Mouse (Mus musculus) layer of hippocampus, adult 9-10 months (tissue): ENCODE results near the gene Akr1c14.
A peak's percentile ranks its signal among the peaks of the same experiment; 100 is the strongest.
"Not testable (repeated sequence)": the region's sequence is repeated elsewhere in the genome, so short reads cannot be mapped to it uniquely, and the experiment has no call there.

Experiments used
- DNase-seq: peaks from one replicate; pipeline ENCODE4 v3.0.0; 2022; ENCODE audit warnings: low spot score

Akr1c14 gene

DNA sequence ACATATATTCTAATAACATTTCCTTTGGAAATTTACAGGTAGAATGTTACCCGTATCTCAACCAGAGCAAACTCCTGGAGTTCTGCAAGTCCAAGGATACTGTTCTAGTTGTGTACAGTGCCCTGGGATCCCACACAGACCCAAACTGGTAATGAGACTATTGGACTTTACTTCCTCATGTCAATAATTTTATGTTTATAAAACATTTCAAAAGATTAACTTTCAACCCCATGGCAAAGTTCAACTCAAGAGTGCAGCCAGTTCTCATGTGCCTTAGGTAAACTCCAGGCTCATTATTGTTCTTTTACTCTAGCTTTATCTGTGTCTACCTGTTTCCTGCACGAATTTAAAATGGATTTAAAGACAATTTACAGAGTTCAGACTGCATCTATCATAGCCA, at the start of gene Akr1c14:
Gene Akr1c14, plus strand, starts transcription at position 293 of the 400 bp plus-strand sequence.
- no peak for DNase-seq

- DNase-seq: peak; percentile 61
Measured at GRCm38 (mm10) chr13:4001687-4002086, 47.1 kb upstream of the Akr1c14 start.

DNA sequence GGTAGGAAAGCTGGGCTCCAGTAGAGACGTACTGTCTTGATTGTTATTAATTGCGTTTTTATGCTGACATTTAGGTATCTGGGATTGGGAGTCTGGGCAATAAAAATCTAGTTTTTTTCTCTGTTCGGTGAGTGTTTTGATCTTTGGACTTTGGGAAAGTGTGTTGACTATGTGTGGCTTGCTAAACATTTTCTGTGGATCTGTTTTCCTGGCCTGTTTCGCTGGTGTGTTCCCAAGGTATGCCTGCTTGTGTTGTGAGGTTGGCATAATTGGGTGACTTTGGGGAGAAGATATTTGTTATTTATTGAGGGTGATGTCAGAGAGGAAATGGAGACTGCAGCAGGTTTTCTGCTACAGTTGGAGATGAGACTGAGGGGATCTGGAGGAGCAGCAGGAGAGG, 38.0 kb upstream of the Akr1c14 start:
- no peak for DNase-seq

DNA sequence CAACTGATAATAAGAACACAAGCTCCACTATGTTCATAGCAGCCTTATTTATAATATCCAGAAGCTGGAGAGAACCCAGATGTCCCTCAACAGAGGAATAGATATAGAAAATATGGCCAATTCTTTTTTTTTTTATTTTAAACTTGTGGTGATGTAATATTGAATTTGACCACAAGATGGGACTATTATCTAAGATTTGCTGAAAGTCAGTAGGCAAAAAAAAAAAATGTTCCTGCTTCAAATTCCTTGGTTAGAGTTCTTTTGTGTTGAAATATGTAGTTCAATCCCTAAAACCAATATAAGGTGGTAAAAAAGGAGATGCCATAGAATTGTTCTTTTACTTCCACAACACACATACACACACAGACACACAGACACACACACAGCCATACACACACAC, 35.0 kb upstream of the Akr1c14 start:
- DNase-seq: no peak

DNA sequence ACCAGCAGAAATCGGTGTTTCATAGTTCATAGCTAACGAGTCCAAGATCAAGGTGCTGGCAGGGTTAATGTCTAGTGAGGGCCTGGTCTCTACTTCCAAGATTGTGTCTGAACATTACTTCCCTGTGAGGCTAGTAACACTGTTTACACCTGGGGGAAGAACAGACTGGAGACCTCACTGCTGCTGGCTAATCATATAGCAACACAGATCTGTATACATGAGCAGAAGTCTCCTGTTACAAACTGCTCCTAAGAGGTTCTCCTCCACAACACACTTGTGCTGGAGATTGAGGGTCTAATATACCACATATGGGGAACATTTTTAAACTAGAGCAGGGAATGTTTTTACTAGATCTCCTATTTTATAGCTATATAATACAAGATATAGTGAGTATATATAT, 18.9 kb upstream of the Akr1c14 start:
- DNase-seq: no peak

DNA sequence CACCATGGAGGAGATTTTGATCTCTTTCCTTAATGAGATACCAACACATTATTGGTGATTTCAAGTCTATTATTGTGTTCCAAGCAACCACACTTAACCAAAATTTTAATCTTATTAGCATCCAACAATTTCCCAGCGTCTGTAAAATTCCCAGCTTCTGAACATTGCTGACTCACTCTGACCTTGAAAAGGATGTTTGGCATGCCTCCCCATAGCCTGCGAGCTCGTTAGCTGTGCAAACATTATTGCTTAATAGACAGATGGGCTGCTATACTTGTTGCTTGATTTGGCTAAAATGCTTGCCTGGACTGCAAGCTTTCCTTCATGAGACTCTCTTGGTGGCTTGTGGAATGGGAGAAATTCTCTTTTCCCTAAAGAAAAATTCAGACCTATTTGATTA, 16.3 kb upstream of the Akr1c14 start:
- DNase-seq: peak; percentile 12

DNA sequence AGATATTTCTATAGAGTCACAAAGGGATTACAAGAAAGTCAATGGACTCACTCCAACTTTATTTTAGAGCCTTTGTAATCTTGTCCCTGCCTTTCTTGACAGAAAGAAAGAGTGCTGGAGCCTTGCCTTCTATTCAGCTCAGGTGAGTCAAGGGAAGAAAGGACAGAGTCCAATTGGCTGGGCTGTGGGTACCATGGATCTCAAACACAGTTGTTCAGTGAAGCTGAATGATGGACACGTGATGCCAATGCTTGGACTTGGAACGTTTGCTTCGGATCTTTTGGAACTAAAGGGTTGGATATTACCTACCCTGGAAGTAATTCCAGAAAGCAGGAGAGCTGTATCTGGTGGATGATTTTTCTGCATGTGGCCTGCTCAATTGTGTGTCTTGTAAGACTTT, 13.8 kb upstream of the Akr1c14 start:
- no peak for DNase-seq

DNA sequence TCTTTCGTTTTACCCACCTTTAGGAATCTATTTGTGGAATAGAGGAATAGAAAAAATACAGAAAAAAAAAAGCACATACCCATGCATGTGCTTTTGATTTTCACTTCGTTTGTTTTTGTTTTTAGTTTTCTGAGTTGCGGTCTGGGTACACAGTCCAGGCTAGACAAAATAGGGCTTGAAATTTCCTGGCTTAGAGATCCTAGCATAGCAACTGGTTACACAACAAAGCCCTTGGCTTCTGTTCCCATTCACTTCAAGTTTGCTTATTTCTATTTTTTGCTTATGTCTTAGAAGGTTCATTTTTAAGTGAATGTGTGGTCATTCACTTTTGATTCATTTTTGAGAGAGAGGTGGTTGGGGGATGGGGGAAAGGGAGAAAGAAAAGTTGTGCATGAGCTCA, 2.7 kb upstream of the Akr1c14 start:
- DNase-seq: no peak

- DNase-seq: no peak
Measured at GRCm38 (mm10) chr13:4046841-4047240, 2.0 kb upstream of the Akr1c14 start.

DNA sequence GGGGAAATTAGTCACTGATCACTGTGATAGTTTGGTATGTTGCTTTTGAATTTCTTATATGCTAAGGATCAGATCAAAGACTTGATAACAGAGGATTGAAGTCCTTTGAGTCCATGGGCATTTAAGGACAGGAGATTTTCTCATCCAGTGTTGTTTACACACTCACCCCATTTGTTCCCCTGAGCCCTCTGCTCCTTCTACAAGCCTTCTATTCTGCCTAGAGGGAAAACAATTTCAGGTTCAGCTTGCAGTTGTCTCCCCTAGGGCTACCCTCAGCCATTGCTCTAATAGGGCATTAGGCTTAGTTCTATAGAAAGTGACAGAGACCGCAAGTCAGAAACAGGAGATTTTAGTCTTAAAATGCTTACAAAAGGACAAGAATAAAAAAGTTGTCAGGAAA, 585 bp upstream of the Akr1c14 start:
- DNase-seq: no peak

DNA sequence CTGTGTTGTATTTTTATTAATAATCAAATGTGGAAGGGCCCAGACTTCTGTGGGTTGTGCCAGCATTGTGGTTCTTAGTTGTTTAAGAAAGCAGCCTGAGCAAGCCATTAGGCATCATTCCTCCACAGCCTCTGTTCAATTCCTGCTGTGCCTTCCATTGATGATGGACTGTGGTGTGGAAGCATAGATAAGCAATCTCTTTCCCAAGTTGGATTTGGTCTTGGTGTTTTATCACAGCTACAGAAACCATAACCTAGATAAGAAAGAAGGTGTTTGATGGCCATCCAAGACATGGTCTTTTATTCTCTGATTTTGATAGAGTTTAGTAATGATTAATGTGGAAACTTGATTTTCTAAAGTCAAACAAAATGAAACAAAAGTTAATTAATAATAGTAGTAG, 844 bp downstream of the Akr1c14 start:
- no peak for DNase-seq

DNA sequence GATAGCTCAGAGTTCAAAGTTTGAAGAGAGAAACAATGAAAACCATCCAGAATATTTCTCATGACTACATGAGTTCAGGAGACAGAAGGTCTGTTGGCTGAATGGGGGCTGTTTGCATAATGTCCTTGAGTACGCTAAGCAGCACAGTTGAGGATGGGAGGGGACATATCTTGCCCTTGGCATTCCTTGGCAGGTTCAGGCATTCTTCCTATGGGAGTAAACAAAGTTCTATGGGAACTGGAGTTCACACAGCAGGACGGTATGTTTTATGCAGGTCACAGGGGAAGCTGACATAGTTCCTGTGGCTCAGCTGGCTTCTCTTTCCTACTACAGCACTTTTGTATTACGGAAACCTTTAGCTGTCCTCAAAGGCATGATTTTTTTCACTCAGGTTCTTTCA, 6.6 kb downstream of the Akr1c14 start:
- DNase-seq: no peak

DNA sequence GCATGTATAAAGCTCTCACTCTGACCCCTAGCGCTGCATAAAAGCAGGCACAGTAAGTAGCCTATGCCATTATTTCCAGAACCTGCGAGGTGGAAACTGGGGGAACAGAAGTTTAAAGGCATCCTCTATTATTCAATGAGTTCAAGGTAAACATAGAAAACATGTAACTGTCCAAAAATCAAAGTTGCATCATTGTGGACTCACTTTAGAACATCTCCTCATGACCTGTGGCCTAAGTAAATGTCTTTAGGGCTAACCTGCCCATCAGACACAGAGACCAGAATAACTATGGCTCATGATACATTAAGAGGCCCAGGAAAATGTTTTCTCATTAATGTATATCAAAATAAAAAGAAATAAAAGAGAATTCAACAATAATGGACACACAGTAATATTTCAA, 7.4 kb downstream of the Akr1c14 start:
- DNase-seq: no peak

GRCm38 (mm10) chr13:4058239-4058638, 9.4 kb downstream of the Akr1c14 start:
- DNase-seq: not testable (repeated sequence)

- DNase-seq: no peak
Measured at GRCm38 (mm10) chr13:4059363-4059762, 10.6 kb downstream of the Akr1c14 start.

GRCm38 (mm10) chr13:4060214-4060730, 11.5 kb downstream of the Akr1c14 start:
- no peak for DNase-seq

DNA sequence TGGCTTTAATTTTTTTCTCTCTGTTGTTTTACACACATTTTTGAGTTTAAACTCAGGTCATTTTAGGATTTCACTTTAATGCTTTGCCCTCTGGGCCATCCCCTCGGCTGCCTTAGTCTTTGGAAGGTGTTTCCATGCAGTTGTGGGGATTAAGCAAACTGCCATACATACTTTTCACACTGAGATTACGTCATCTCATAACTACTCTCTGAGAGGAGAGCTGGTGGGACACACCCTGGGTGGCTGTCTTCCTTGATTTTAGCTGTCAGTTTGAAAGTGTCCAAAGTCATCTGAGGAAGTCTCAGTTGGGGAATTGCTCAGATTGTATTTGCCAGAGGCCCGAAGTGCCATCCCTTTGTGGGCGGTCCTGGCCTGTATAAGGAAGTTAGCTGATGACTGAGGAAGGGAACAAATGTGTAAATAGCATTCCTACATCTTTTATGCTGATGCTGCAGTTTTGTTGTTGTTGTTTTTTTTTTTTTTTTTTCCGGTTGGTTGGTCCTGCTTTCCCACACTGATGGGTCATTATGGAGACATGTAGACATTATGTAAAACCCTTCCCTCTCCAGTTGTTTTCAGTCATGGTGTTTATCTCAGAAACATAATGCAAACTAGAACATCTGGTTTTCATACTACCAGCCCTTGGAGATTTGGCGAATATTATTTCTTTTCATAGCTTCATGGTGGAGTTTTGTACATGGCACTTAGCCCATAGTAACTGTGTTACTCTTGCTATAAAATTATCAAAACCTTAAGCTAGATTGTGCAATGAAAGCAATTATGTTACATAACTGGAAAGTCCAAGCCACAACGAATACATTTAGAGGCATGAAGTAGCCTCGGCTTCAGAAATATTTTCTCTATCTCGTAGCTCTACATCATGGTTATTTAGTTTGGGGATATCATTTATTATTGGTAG, 28.0 kb downstream of the Akr1c14 start:
- no peak for DNase-seq

- no peak for DNase-seq
Measured at GRCm38 (mm10) chr13:4079876-4080275, 31.1 kb downstream of the Akr1c14 start.

DNA sequence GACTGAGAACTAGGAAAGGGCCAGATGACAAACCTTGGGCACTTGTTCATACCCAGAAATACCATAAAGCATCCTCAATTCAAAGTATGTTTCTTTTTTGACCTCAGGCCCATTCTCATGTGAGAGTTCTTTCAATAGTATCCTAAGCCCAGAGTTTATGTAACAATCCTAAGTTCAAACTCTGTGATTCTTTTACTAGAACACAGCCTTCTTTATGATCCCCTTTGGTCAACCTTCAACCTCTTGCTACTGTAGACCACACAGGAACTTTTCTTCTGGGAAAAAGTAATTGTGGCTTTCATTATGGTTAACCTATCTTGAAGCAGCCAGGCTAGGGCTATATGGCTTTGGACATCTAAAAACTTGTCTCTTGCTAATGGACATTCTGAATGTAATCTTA, 52.9 kb downstream of the Akr1c14 start:
- DNase-seq: no peak

DNA sequence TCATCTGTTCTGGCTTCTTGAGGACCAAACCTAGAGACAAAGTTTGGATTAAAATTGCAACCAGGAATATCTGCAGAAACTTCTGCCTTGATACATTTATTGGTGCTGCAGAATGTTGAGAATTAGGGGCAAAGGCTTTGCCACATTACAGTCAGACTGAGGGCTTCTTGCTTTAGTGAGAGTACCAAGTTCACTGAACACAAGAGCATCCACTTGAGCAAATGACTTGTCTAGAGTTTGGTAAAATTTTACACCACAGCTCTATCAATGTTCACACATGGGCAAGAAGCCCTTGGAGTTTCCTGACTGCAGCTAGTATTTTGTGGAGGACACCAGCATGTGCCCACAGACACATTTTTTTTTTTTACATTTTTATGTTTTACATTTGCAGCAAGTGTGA, 53.9 kb downstream of the Akr1c14 start:
- DNase-seq: no peak

DNA sequence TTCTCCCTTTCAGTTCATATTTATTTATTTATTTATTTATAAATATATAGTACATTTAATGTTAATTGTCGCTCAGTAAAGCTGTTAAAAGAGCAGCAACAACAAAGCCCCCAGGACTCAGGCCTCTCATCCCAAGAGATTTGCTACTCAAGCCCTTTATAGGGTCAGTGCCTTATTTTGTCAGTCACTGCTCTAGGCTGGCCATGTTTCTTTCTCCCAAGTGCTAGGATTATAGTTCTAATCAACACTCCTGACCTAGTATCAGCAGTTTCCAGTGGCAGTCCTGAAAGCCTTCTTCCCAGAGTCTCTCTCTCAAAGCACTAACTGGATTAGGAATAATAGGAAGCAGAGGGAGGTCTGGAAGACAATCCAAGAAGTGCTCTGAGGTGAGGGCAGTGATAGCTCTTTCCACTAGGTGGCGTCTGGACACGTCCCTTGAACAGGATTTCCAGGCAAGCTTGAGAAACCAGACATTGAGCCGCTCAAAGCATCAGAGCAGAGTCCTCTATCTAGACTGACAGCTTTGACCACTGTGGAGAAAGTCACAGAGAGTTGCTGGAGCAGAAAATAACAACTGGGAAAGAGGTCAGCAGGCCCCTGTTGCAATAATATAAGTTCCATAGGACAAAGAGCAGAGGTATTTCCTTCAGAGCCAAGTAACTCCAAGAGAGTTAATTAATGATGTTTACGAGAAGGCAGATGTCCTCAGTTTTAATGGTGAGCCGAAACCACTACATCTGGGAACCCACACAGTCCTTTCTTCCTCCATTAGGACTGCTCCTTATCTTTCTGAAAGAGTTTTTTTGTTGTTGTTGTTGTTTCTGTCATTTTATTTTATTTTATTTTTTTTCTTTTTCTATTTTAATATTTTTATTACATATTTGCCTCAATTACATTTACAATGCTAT, 61.7 kb downstream of the Akr1c14 start:
- DNase-seq: peak; percentile 15

DNA sequence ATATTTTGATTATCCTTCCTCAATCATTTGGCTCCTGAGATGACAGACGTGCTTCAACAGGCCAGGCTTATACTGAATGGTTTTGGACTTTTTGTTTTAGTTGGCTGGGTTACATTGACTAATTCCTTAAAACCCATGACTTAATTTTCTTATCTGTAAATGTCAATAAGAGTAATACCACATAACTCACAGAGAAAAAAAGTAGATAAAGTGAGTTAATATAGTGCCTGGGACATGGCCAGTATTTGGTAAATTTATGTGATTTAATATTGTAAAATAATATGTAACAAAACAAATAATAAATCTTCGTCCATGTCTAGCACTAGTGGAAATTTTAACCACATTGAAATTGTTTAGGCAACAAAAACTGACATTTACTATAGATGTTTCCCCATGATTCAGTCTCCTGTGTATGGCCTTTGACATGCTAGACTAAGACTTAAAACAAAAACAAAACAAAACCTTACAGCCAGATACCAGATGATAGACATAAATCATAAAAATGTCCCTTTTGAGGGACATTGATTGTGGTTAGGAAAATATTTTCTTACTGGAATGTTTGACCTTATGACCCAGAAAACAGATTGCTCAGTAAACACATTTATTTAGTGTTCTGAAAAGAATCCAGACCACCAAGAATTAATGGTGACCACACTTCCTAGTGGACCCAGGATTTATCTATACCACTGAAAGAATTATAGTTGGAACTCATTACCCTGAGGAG, 70.5 kb downstream of the Akr1c14 start:
- DNase-seq: no peak
